Mouse (Mus musculus) midbrain, embryonic 15.5 days (tissue): ENCODE measurements around the gene Dnah7c. TPM values are rescaled to one million over a fixed set of nuclear protein-coding genes. Genes with fewer than 3 reads are reported as not detected.
"Not testable (repeated sequence)": the region's sequence is repeated elsewhere in the genome, so short reads cannot be mapped to it uniquely, and the experiment has no call there.

Experiments used
- ATAC-seq: fragments of 200-750 bp; cut with Nextera tagmentation; replicated peaks from 2 replicates; pipeline ENCODE4 v1.8.0; 2017; ENCODE audit warnings: moderate TSS enrichment
- H3K27ac ChIP-seq: fragments of 300-500 bp; sonication (generic); 2 replicates; pipeline ENCODE4 v1.5.1; 2015; ENCODE audit warnings: mild to moderate bottlenecking, inconsistent platforms
- H3K27me3 ChIP-seq: fragments of 300-500 bp; sonication (generic); replicated peaks from 2 replicates; pipeline ENCODE4 v1.6.1; 2015; ENCODE audit warnings: inconsistent platforms
- H3K36me3 ChIP-seq: fragments of 300-500 bp; sonication (generic); replicated peaks from 2 replicates; pipeline ENCODE4 v1.6.1; 2015; ENCODE audit warnings: inconsistent platforms
- H3K4me1 ChIP-seq: fragments of 300-500 bp; sonication (generic); 2 replicates; pipeline ENCODE4 v1.6.1; 2015; ENCODE audit warnings: inconsistent platforms
- H3K4me2 ChIP-seq: fragments of 300-500 bp; sonication (generic); 2 replicates; pipeline ENCODE4 v1.6.1; 2015; ENCODE audit warnings: inconsistent platforms, mild to moderate bottlenecking, moderate library complexity
- H3K4me3 ChIP-seq: fragments of 300-500 bp; sonication (generic); 2 replicates; pipeline ENCODE4 v1.5.1; 2015; ENCODE audit warnings: mild to moderate bottlenecking, inconsistent platforms
- H3K9ac ChIP-seq: fragments of 300-500 bp; sonication (generic); 2 replicates; pipeline ENCODE4 v1.6.1; 2015; ENCODE audit warnings: mild to moderate bottlenecking, inconsistent platforms
- H3K9me3 ChIP-seq: fragments of 300-500 bp; sonication (generic); 2 replicates; pipeline ENCODE4 v1.6.1; 2016; ENCODE audit warnings: inconsistent platforms
- WGBS: fragments of 180-500 bp; shearing (Covaris S2); methylation state at CpG from one replicate; pipeline ENCODE4 v1.1.7; 2015; ENCODE audit warnings: mixed read lengths; 5-methylcytosine and 5-hydroxymethylcytosine counted together
- polyA plus RNA-seq: library from polyadenylated mRNA; unstranded; fragments of >200 nt; fragmentation: Nextera tagmentation; extraction: Ambion mirVana; gene quantifications from 2 replicates; pipeline ENCODE4 v1.2.1, GENCODE M21; 2015

Gene Dnah7c
- polyA plus RNA-seq = 0.20 and 0.22 TPM in 2 replicates

DNA sequence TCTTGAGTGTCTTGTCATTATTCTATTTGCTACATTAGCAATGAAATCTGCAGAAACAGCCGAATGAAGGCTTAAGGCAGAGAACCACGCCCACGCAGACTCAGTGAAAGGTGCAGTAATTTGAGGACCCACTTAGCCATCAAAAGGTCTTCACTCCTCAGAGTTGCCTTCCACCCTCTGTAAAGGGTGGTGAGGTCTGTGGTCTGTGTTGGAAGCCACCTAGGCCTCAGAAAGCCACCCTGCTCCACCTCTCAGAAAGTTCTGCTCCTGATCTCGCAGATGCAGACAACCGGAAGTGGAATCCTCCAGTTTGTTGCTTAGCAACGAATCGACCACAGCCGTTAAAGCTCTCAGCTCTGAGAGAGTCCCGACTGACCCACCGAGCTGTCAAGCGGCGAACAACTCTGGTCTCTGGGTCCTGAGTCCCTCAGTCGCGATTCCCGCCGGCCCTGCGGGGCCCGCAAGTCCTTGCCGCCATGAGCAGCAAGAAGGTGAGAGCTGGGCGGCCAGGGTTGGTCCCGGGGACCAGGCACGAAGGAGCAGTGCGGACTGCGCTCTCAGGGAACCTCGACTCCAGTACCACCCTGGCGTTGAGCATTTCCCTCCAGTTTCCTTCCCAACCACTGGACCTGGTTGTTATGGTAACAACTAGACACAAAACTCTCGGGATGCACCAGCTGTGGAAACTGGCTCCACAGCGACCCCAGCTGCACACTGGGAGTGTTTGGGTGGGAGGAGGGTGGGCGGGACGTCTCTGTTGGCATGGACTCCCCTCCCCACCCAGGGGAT, at the start of gene Dnah7c:
Dnah7c (plus strand) TSS at position 456 of the 789 bp plus-strand sequence.
- 11% methylated on average over 30 of the region's 30 CpGs for WGBS
- ATAC-seq = peak; percentile 95
- Histone ChIP-seq H3K4me2 (peak within 1 kb of the TSS; percentile 91), H3K4me1 (0 out of 2 replicates have a peak, but pooled peaks cover 9% of the 10 kb centered on the region), H3K9ac (peak within 1 kb of the TSS; percentile 49), H3K27me3 (no peaks in the 10 kb centered on the region), H3K4me3 (peak within 1 kb of the TSS; percentile 61), H3K36me3 (no peaks in the 10 kb centered on the region), H3K27ac (peak within 1 kb of the TSS; percentile 63; the same call in 1 of the 2 replicates), H3K9me3 (no peaks in the 10 kb centered on the region)

DNA sequence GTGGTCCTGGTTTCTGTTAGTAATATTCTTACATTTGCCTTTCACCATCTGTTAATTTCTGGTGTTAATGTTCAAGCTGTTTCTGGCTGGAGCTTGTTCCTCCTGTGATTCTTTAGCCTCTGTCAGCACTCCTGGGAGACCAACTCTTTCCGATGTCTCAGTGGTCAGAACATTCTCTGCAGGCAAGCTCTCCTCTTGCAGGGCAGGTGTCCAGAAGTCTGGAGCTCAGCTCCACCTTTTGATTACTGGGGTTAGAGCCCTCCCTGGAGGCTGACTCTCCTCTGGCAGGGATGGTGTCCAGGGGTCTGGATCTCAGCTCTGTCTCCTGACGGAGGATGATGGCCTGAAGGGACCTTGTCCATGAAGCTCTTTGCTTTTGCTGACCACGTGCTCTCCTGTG, 44.8 kb upstream of the Dnah7c start:
- not testable (repeated sequence) for H3K36me3 ChIP-seq, ATAC-seq, H3K27me3 ChIP-seq, H3K9me3 ChIP-seq, H3K4me3 ChIP-seq, H3K9ac ChIP-seq, H3K4me1 ChIP-seq, H3K27ac ChIP-seq, H3K4me2 ChIP-seq
- 94% methylated on average over 3 of the region's 3 CpGs for WGBS

DNA sequence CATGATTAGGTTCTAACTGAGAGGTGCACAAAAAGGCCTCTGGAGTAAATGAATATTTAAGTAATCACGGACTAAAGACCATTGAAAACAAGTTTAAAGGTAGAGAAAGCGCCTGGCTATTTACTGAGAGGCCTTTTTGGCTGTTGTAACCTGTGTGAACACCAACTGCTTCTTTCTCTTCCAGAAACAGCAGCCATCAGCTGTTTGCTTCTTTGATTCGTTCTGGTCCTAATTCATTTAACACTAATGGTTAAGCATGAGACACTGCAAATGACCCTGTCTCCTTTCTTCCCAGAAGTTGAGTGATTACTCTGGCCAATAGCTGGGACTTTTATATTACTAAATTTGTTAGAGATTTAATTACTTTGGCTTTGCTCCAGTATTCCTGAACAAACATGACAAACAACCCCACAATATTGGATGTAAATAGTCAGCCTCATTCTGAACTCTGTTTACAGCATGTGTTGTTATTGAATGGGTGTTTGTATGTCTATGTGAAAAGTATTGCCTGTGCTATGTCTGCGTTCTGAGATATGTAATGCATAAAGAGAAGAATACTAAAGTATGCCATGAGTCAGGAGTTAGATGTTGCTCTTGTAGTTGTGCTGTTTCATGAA, 30.6 kb upstream of the Dnah7c start:
- H3K9me3 ChIP-seq, H3K36me3 ChIP-seq, H3K4me1 ChIP-seq, H3K27me3 ChIP-seq, ATAC-seq, H3K9ac ChIP-seq, H3K4me2 ChIP-seq, H3K4me3 ChIP-seq, H3K27ac ChIP-seq: not testable (repeated sequence)
- WGBS = 74% methylated on average over 3 of the region's 4 CpGs

DNA sequence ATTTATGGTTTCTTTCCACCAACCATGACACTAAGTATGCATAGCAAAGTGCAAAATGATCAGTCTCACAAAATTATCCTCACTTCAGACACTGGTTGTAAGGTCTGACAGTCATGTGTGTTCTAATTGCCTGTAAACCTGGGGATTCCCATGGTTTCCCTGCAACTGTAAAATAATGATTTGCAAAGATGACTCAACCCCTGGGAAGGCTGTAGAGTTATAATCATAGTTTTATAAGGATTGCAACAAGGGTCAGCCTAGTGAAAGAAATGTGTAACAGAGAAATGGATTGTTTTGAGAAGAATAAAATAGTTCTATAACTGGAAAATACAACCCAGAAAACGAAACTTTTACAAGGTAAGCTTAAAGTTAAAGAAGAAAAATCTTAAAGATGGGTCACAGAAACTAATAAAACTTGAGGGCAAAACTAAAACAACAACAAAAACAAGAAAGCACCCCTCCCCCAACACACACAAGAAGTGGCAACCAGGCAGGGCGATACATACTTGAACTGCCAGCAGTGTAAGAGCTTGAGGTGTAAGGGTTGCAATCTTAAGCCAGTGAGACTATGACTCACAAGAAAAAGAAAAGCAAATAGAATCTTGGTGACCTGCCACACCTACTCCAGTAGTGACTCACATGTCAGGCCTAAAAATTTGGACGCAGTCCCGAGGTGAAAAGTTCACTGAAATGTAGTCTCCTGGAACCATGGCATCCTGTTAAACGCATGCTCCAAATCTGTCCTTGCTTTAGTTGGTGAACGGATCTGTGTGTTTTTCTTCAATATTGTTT, 16.9 kb upstream of the Dnah7c start:
- no peaks in the 10 kb centered on the region for H3K4me1 ChIP-seq
- WGBS = 88% methylated on average over 6 of the region's 6 CpGs
- no peaks in the 10 kb centered on the region for H3K36me3 ChIP-seq
- no peak overlapping the region for H3K9ac ChIP-seq
- no peaks in the 10 kb centered on the region for H3K9me3 ChIP-seq
- H3K4me2 ChIP-seq = no peak overlapping the region
- no peak overlapping the region for H3K27ac ChIP-seq
- no peak overlapping the region for H3K4me3 ChIP-seq
- no peak for ATAC-seq
- no peaks in the 10 kb centered on the region for H3K27me3 ChIP-seq

DNA sequence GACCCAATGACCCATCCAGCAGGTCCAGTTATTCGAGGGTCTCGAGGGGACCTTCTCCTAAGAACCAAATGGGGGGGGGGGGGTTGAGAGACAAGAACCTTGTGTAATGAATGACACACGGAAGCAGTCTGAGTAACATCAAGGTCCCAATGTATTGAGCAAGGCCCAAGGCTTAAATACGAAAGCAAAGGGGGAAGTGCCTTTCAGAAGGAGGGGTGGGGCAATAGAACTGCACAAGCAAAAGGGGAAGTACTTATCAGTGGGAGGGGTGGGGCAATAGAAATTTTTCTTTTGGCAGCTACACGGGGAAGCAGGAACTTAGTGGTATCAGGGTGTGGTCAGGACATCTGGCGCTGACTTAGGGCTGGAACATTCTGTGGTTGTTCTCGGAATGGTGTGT, 10.6 kb upstream of the Dnah7c start:
- H3K27ac ChIP-seq, H3K36me3 ChIP-seq, H3K4me3 ChIP-seq, H3K4me2 ChIP-seq, H3K9ac ChIP-seq, ATAC-seq, H3K9me3 ChIP-seq, H3K4me1 ChIP-seq, H3K27me3 ChIP-seq: not testable (repeated sequence)
- WGBS = 92% methylated on average over 7 of the region's 7 CpGs

DNA sequence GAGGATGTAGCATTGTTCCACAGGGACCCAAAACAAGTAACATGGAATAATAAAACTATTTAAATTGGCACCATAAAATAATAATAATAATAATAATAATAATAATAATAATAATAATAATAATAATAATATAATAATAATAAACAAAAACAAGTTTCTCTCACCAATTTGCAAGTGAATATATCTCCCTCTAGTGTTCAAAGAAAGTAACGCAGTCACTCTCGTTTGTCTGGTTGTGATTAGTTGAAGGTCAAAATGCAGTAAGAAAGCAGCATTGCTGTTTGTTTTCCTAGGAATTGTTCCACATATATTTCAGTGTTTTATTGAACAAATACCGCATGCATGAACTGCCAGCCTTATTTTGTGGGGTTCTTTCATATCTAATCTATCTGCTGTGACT, 8.4 kb upstream of the Dnah7c start:
- H3K9ac ChIP-seq, H3K4me2 ChIP-seq, H3K4me3 ChIP-seq, ATAC-seq, H3K27me3 ChIP-seq, H3K36me3 ChIP-seq, H3K4me1 ChIP-seq, H3K27ac ChIP-seq, H3K9me3 ChIP-seq: not testable (repeated sequence)
- WGBS = 27% methylated on average over 3 of the region's 3 CpGs

DNA sequence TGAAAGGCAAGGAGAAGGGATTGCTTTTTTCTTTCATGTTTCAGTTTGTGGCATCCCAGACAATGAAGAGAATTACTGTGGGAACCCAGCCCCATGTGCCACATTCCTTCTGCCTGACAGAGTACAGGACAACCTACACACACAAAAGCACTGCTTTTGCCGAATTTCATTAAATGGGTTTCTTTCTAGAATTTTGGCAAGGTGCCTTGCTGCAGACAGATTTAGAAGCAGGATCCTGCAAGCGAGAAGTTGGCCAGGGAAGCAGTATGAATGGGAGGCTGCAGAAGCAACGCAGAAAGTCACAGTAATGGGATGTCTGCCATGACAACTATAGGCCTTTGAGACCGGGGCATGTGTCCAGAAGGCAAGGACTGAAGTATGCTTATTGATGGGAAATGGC, 6.4 kb upstream of the Dnah7c start:
- H3K4me3 ChIP-seq, H3K4me2 ChIP-seq, H3K27ac ChIP-seq, H3K36me3 ChIP-seq, H3K4me1 ChIP-seq, H3K9ac ChIP-seq, H3K9me3 ChIP-seq, H3K27me3 ChIP-seq: not testable (repeated sequence)
- WGBS = 55% methylated on average over 4 of the region's 4 CpGs
- ATAC-seq = peak; percentile 86

DNA sequence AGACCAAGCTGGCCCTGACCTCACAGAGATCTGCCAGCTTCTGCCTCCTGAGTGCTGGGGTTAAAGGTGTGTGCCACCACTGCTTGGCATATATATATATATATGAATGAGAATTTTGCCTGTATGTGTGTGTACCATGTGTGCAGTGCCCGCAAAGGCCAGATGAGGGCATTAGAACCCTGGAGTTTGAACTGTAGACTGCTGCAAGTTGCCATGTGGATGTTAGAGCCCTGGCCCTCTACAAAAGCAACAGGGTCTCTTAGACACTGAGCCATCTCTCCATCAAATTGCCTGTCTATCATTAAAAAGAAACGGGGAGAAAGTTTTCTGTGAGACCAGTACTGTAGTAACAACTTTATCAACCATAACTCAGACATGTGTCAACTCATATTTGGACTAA, 3.0 kb downstream of the Dnah7c start:
- H3K4me2 ChIP-seq = no peak overlapping the region
- no peak overlapping the region for H3K27ac ChIP-seq
- 92% methylated on average over 2 of the region's 2 CpGs for WGBS
- H3K9me3 ChIP-seq = no peaks in the 10 kb centered on the region
- no peaks in the 10 kb centered on the region for H3K27me3 ChIP-seq
- H3K9ac ChIP-seq = no peak overlapping the region
- no peak overlapping the region for H3K4me3 ChIP-seq
- ATAC-seq = no peak
- H3K4me1 ChIP-seq = 0 out of 2 replicates have a peak, but pooled peaks cover 9% of the 10 kb centered on the region
- H3K36me3 ChIP-seq = no peaks in the 10 kb centered on the region

DNA sequence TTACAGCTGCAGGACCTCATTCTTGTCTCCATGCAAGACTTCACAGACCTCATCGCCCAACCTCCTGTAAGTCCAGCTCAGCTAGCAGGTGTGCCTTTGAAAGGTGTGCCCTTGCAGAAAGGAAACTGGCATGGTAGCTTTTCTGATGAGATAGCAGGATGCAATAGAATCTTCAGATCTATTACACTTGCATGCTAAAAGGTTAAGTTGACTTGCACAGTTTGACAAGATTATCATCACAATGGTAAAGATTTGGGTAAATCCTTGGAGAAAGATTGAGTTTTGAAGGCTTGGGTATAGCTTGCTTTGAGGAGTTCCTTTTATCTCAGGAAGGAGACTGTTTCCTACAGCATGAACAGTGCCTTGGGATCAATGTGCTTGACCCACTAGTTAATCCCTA, 89.3 kb downstream of the Dnah7c start:
- not testable (repeated sequence) for H3K9ac ChIP-seq, H3K36me3 ChIP-seq, H3K27me3 ChIP-seq, H3K27ac ChIP-seq, H3K4me2 ChIP-seq, H3K9me3 ChIP-seq, H3K4me3 ChIP-seq, ATAC-seq, H3K4me1 ChIP-seq
- 84% methylated on average over 1 of the region's 1 CpGs for WGBS

DNA sequence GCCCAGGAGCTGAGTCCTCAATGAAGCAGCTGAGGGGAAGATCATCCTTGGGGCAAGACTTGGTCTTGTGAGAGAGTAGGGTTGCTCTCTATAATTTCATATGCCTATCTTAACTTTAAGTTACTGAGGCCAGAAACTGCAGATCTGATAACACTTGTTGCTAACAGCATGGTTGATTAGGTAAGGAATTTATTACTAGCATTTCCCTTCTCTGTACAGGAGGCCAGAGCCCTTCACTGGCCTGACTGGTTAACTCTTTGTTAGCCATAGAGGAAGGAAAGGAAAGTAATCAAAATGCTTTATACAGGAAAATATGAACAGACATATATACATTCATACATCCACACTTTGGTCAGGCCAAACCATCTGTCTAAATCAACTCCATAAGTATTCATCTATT, 95.6 kb downstream of the Dnah7c start:
- ATAC-seq = no peak
- Histone ChIP-seq H3K36me3 (no peaks in the 10 kb centered on the region), H3K9ac (no peak overlapping the region), H3K4me1 (no peaks in the 10 kb centered on the region), H3K9me3 (no peaks in the 10 kb centered on the region), H3K27me3 (no peaks in the 10 kb centered on the region), H3K4me3 (no peak overlapping the region), H3K4me2 (no peak overlapping the region), H3K27ac (no peak overlapping the region)

DNA sequence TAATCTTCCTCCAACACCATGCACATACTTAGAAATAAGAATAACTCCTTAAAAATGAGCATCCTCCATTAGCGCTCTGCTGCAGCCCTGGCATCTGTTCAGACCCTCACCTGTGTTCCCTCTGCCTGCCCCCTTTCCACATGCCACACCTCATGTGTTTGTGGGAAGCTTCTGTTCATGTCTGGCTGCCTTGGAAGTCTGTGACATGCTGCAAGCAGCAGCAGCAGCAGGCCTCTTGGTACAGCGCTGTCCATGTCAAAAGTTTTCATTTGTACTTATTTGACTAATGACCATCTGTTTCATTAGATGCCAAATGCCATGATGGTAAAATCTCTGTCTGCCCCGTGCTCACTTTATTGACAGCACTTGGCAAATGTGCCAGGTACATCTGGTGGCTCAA, 101.1 kb downstream of the Dnah7c start:
- H3K9ac ChIP-seq, H3K4me1 ChIP-seq, ATAC-seq, H3K27me3 ChIP-seq, H3K27ac ChIP-seq, H3K4me3 ChIP-seq, H3K9me3 ChIP-seq, H3K36me3 ChIP-seq, H3K4me2 ChIP-seq: not testable (repeated sequence)
- 51% methylated on average over 3 of the region's 3 CpGs for WGBS

DNA sequence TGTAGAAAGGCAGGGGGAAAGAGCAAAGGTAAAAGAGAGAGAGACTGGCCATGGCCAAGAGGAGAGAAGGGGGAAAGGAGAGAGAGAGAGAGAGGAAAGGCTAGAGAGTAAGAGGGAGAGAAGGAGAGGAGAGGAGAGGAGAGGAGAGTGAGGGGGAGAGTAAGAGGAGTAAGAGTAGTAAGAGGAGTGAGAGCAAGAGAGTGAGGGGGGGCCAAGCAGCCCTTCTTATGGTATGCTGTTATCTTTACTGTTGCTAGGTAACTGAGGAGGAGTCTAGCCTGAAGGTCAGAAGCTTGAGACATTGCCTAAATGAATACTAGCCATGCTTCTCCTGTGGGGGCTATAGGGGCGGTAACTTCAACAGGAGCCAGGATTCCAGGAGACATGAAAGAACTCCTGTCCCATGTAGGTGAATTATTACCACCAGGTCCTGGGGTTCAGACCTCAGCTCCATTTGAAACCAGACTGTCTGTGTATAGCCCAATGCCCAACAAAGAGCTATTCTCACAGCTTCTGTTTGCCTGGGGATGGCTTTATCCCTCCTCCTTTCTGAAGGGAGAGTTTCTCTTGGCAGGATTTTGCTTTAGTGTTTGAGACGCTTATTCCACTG, 119.5 kb downstream of the Dnah7c start:
- Histone ChIP-seq H3K9me3 (no peaks in the 10 kb centered on the region), H3K27me3 (no peaks in the 10 kb centered on the region), H3K9ac (no peak overlapping the region), H3K4me2 (no peak overlapping the region), H3K4me3 (no peak overlapping the region), H3K27ac (no peak overlapping the region), H3K4me1 (no peaks in the 10 kb centered on the region), H3K36me3 (no peaks in the 10 kb centered on the region)
- ATAC-seq = no peak
- 81% methylated on average over 2 of the region's 2 CpGs for WGBS
